Comparison of ENCODE assay signal across 13 mouse cellular contexts in genomic region chr16:13040312-13041100, GRCm38 (mm10).
A peak's percentile ranks its signal among the peaks of the same experiment; 100 is the strongest.
DNase-seq lines count a peak whose midpoint lies in the region; ATAC-seq and TF ChIP-seq lines count a peak whose summit lies in the region.
"Had no signal": no experiment of that assay in that cellular context is flagged by ENCODE, and none has a peak within 500 bp of the region (broad histone marks: within the 10 kb centered on the region; RNA-seq: fewer than 3 reads in every experiment).

No protein-coding gene starts in this region.

- TF ChIP-seq POLR2A in liver, adult 2 months (IDR thresholded peaks at IDR 0.05; ENCODE audit: extremely low read depth, insufficient read depth, low read length): no peak

- H3K79me2 ChIP-seq in liver, adult 2 months (ENCODE audit: control insufficient read depth, insufficient read depth, low read length): no peaks in the 10 kb centered on the region

- H3K4me1 ChIP-seq in liver, adult 2 months (ENCODE audit: control insufficient read depth, insufficient read depth, low read length): 0 out of 2 replicates have a peak, but pooled peaks cover 1% of the 10 kb centered on the region
- H3K4me1 ChIP-seq in liver, embryonic 12.5 days: no peaks in the 10 kb centered on the region
- no peaks in the 10 kb centered on the region for H3K4me1 ChIP-seq in intestine, postnatal 0 days (replicated peaks; ENCODE audit: control insufficient read depth, insufficient read depth, low read length)
- peaks cover 26% of the 10 kb centered on the region for H3K4me1 ChIP-seq in kidney, embryonic 15.5 days

- 79% methylated on average over 15 of the region's 15 CpGs for WGBS in liver, adult 2 months
- WGBS in liver, embryonic 12.5 days (ENCODE audit: insufficient replicate concordance): 67% methylated on average over 15 of the region's 15 CpGs
- 31% methylated on average over 15 of the region's 15 CpGs for WGBS in intestine, postnatal 0 days
- WGBS in kidney, embryonic 15.5 days: 41% methylated on average over 15 of the region's 15 CpGs

- H3K9ac ChIP-seq in liver, adult 2 months (ENCODE audit: low read depth, low read length): no peak overlapping the region
- H3K9ac ChIP-seq in liver, embryonic 12.5 days: no peak overlapping the region
- H3K9ac ChIP-seq in intestine, postnatal 0 days (ENCODE audit: low read depth, low read length): no peak overlapping the region
- H3K9ac ChIP-seq in kidney, embryonic 15.5 days: no peak overlapping the region

- H3K4me3 ChIP-seq in liver, adult 2 months (ENCODE audit: insufficient read depth, low read depth, low read length): no peak overlapping the region
- H3K4me3 ChIP-seq in liver, embryonic 12.5 days: no peak overlapping the region
- H3K4me3 ChIP-seq in intestine, postnatal 0 days (ENCODE audit: low read depth, low read length): no peak overlapping the region
- no peak overlapping the region for H3K4me3 ChIP-seq in kidney, embryonic 15.5 days (replicated peaks)
- H3K4me3 ChIP-seq: erythroblast, embryonic 14.5 days had no signal

- ATAC-seq in liver, embryonic 12.5 days: no peak
- 0 out of 2 replicates have a peak, but pooled peaks have one; percentile 19 for ATAC-seq in intestine, postnatal 0 days
- ATAC-seq in kidney, embryonic 15.5 days (replicated peaks; ENCODE audit: low FRiP score): peak; percentile 37
- ATAC-seq: Patski had no signal

- H3K4me2 ChIP-seq in liver, embryonic 12.5 days: no peak overlapping the region
- H3K4me2 ChIP-seq in intestine, postnatal 0 days (replicated peaks; ENCODE audit: low read depth): 0 out of 2 replicates have a peak overlapping the region, but pooled peaks have one; percentile 17
- H3K4me2 ChIP-seq in kidney, embryonic 15.5 days: peak overlapping the region; percentile 12; the same call in 1 of the 2 replicates
- H3K4me2 ChIP-seq: liver, embryonic 11.5 days had no signal

- no peaks in the 10 kb centered on the region for H3K27me3 ChIP-seq in liver, adult 2 months (ENCODE audit: control insufficient read depth, insufficient read depth, low read length)
- no peaks in the 10 kb centered on the region for H3K27me3 ChIP-seq in liver, embryonic 12.5 days (replicated peaks)
- H3K27me3 ChIP-seq in intestine, postnatal 0 days (replicated peaks; ENCODE audit: control insufficient read depth, insufficient read depth, low read length): no peaks in the 10 kb centered on the region
- no peaks in the 10 kb centered on the region for H3K27me3 ChIP-seq in kidney, embryonic 15.5 days
- H3K27me3 ChIP-seq: Patski had no signal

- H3K9me3 ChIP-seq in liver, embryonic 12.5 days (replicated peaks): no peaks in the 10 kb centered on the region
- no peaks in the 10 kb centered on the region for H3K9me3 ChIP-seq in intestine, postnatal 0 days (ENCODE audit: control insufficient read depth)
- H3K9me3 ChIP-seq in kidney, embryonic 15.5 days (replicated peaks): no peaks in the 10 kb centered on the region

- no peak overlapping the region for H3K27ac ChIP-seq in liver, adult 2 months (replicated peaks; ENCODE audit: insufficient read depth, low read depth, low read length)
- no peak overlapping the region for H3K27ac ChIP-seq in liver, embryonic 12.5 days
- H3K27ac ChIP-seq in intestine, postnatal 0 days (ENCODE audit: low read depth, low read length): no peak overlapping the region
- peak overlapping the region; percentile 83 for H3K27ac ChIP-seq in kidney, embryonic 15.5 days

- H3K36me3 ChIP-seq in liver, adult 2 months (ENCODE audit: control insufficient read depth, insufficient read depth, low read length): no peaks in the 10 kb centered on the region
- H3K36me3 ChIP-seq in liver, embryonic 12.5 days: no peaks in the 10 kb centered on the region
- no peaks in the 10 kb centered on the region for H3K36me3 ChIP-seq in intestine, postnatal 0 days (ENCODE audit: control insufficient read depth, insufficient read depth)
- no peaks in the 10 kb centered on the region for H3K36me3 ChIP-seq in kidney, embryonic 15.5 days

- peak; percentile 31 for DNase-seq in liver, adult 2 months (ENCODE audit: extremely low read depth, low read depth, low spot score)
- DNase-seq in skeletal muscle tissue, adult 2 months (ENCODE audit: low read depth, low spot score): peak; percentile 2
- no peak for DNase-seq in Muller cell, postnatal 12 days (ENCODE audit: inconsistent ontology term)
- no peak for DNase-seq in cerebellum, adult 11 months
- DNase-seq: adrenal gland, adult 8-10 months; retina, postnatal 1 day; thymus, postnatal 25 days had no signal

- TF ChIP-seq CTCF in liver, adult 2 months (IDR thresholded peaks at IDR 0.05; ENCODE audit: low read depth, low read length): no peak
- no peak for TF ChIP-seq CTCF in intestine, postnatal 0 days (IDR thresholded peaks at IDR 0.05; ENCODE audit: low read depth)

Comparison
In these comparisons a context has a peak if more than half of its experiments do, and no peak if none do; other contexts are left out.
1. DNase-seq: peak in liver, adult 2 months (single experiment) and skeletal muscle tissue, adult 2 months (single experiment); none in Muller cell, postnatal 12 days (single experiment) and cerebellum, adult 11 months (single experiment).